Mouse (Mus musculus): ENCODE data around the gene Osbpl10.

Osbpl10 gene

DNA sequence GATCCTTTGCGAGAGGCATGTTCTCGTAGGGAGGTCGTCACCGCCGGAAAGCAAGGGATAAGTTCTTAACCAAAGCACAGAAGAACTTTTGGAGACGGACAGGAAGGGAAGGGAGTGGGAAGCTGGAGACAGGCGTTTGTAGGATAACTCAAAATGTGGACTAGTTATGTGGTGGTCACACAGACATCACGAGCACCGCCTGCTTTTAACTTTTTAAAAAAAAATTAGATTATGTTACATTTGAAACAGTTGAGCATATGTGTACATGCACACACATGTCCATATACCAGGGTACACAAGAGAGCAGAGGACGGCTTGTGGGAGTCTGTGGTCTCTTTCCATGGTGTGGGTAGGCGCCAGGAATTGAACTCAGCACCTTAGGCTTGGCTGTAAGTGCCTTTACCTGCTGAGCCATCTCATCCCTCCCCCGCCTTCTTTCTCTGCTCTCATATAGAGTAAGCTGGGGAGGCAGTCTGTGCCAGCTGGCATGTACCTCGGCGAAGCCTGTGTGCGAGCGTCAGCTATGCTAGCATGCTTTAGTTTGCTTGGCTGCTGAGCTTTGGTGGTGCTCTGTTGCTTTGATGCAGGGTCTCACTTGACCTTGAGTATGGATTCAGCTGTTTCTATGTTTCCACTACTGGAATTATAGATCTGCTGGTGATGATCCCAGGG lies 4.5 kb downstream of the Osbpl10 start, which contains the start of gene Rps27rt:
Gene Rps27rt, minus strand, starts transcription at position 51 of the 672 bp plus-strand sequence.
- peak; percentile 38 for ATAC-seq (ENCODE audit: low TSS enrichment)

DNA sequence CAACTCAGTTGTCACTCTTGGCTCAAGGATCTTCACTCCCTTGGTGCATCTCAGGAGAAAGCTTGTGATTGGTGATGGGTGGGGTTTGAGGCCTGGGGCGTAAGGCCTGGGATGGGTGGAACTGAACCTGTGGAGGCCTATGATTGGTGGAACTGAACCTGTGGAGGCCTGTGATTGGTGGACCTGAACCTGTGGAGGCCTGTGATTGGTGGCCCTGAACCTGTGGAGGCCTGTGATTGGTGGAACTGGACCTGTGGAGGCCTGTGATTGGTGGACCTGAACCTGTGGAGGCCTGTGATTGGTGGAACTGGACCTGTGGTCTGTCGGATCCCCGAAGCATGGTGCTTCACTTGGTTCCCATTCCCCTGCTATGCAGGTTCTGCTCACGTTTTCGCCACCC lies 7.4 kb downstream of the Osbpl10 start:
- ATAC-seq (ENCODE audit: low TSS enrichment): no peak

DNA sequence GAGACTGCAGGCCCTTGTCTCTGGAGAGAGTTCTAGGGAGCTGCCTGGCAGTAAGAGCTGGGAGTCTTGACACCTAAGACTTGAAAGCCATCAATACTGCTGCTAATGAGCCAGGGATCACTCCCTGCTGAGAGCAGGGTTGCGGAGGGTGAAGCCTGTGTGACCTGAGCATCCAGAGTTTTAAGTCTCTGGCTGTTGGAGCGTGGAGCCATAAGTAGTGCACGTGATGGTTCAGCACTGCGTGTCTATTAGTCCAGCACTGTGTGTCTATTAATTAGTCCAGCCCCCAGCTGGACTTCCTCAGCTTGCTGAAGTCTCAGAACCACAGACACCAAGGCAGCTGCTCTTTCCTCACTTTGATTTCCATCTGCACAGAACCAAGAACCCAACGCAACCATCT lies 8.0 kb downstream of the Osbpl10 start:
- no peak for ATAC-seq (ENCODE audit: low TSS enrichment)

- no peak for ATAC-seq (ENCODE audit: low TSS enrichment)
Observed at GRCm38 (mm10) chr9:114988029-114988428, 9.7 kb downstream of the Osbpl10 start.

GRCm38 (mm10) chr9:114988610-114989327 lies 10.4 kb downstream of the Osbpl10 start:
- peak; percentile 51 for ATAC-seq (ENCODE audit: low TSS enrichment)

DNA sequence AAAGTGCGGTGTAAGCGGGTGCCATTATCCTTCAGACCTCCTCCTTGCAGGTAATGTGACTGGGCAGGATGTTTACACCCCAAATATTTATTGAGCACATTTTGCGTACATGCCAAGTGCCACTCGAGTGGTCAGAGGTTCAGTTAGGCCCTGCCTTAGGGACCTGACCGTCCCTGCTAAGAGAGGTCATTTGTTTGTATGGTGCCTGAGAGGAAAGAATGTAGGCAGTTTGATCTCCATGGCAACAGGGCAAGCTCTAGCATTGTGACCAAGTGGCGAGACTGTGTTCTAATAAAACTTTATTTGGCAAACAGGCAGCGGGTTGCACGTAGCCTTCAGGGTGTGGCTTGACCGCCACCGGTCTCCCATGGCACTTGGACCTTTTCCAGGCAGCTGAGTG lies 12.1 kb downstream of the Osbpl10 start:
- ATAC-seq (ENCODE audit: low TSS enrichment): no peak

DNA sequence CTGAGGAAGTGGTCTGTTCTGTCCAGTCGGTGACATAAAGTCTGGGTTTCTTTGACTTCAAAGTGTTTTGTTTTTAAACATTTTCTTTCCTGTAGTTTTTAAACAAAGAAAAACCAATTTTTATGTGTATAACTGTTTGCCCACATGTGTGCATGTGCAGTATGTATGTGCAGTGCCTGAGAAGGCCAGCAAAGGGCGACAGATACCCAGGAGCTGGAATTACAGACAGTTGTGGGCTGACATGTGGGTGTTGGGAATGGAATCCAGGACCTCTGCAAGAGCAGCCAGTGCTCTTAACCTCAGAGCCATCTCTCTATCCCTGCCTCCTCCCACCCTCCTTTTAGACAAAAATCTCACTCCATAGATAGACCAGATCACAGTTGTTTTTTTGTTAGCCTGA lies 14.2 kb downstream of the Osbpl10 start:
- no peak for ATAC-seq (ENCODE audit: low TSS enrichment)

- ATAC-seq (ENCODE audit: low TSS enrichment): no peak
Observed at GRCm38 (mm10) chr9:114995250-114995649, 16.9 kb downstream of the Osbpl10 start.

- no peak for ATAC-seq (ENCODE audit: low TSS enrichment)
Observed at GRCm38 (mm10) chr9:114995716-114996115, 17.3 kb downstream of the Osbpl10 start.

GRCm38 (mm10) chr9:114996489-114996888 lies 18.1 kb downstream of the Osbpl10 start:
- ATAC-seq (ENCODE audit: low TSS enrichment): no peak

DNA sequence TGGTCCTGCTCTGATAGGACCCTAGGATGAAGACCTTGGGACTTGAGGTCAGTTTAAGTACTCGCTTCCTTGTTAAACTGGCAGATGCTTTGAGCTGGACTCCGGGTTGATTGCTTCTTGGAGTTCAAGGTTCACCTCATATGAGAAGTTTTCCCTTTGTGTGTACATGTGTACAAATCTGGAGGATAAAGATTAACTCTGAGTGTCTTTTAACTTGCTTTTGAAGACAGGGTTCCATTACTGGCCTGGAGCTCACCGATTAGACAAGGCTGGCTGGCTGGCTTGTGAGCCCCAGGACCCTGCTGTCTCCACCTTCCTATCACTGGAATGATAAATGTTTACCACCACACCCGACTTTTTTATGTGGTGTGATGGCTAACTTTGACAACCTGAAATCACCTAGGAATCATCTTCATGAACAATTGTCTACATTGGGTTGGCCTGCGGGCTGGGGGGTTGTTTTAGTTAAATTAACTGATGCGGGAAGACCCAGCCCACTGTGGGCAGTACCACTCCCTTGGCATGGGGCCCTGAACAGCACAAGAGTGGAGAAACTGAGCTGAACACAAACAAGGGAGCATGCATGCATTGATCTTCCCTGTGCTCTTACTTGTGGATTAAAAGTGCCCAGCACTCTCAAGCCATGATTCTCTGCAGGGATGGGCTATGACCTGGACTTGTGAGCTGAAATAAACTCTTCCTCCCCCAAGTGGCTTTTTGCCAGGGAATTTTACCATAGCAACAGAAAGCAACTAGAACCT lies 20.8 kb downstream of the Osbpl10 start:
- no peak for ATAC-seq (ENCODE audit: low TSS enrichment)

DNA sequence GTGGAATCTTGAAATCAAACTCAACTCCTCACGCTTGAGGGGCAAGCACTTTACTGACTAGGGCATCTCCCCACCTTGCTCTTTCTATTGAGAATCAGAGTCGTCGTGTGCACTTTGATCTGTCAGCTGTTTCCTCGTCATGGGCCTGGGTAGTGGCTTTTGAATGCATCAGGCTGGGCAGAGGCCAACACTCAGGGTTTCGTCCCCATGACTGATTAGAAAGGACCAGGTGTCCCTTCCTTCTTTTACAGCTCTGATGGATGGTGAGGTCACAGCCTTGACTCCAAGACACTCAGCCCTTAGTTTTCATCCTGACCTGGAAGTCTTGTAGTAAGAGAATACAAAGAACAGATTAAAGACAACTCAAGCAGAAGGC lies 21.4 kb downstream of the Osbpl10 start:
- no peak for ATAC-seq (ENCODE audit: low TSS enrichment)

- ATAC-seq (ENCODE audit: low TSS enrichment): no peak
Observed at GRCm38 (mm10) chr9:115005446-115005845, 27.1 kb downstream of the Osbpl10 start.

DNA sequence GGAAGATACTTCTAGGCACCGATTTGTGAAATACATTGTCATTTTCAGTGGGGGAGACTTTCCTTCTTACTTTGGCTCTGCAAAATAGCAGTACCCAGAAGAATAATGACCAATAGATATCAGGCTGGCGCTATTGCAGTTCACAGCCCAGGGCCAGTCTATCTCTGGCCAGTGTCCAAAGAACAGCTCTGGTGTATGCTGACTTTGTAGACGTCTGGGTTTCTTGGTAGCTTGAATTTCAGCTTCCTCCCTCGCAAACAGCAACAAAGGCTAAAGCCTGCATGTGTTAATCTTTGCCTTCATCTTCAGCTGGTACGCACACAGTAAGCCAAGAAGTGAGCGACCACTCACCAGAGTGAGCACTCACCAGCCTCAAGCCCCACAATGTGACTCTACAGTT lies 29.4 kb downstream of the Osbpl10 start:
- no peak for ATAC-seq (ENCODE audit: low TSS enrichment)

DNA sequence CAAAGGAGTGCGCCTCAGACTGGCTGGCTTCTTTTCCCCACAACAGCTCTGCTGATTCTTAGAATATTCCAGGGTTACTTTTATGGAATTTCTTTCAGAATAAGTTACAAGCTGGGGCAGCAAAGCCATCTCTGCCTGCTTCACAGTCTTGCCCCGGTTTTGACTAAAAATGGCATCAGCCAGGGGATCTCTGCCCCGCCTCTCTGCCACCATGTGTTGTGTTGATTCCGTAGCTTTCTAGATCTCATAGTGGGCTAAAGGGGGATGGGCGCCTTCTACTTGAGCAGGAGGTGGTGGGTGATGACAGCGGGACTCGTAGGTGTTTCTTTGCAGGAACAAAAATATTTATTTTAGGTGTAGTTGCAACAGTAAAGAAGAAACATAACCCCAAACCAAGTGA lies 29.8 kb downstream of the Osbpl10 start:
- ATAC-seq (ENCODE audit: low TSS enrichment): peak; percentile 56

DNA sequence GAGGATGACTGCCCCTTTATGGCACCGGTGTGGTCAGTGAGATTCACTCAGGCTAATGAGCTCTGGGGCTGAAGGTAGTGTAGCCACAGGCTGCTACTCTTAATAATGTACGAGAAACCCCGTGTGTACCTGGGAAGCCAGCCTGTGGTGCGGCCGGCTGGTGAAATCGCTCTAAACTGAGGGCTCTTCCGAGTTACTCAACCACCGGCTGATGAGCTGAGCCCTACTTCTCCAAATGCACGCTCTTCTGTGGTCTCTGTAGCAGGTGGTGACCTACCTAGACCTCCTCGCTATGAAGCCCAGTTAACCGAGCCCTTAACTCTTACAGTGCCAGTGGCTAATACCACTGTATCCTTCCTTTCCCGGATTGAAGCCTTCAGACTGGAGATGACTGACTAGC lies 34.0 kb downstream of the Osbpl10 start:
- ATAC-seq (ENCODE audit: low TSS enrichment): no peak

GRCm38 (mm10) chr9:115020141-115020540 lies 41.8 kb downstream of the Osbpl10 start:
- no peak for ATAC-seq (ENCODE audit: low TSS enrichment)

- ATAC-seq (ENCODE audit: low TSS enrichment): no peak
Observed at GRCm38 (mm10) chr9:115021419-115021818, 43.0 kb downstream of the Osbpl10 start.

DNA sequence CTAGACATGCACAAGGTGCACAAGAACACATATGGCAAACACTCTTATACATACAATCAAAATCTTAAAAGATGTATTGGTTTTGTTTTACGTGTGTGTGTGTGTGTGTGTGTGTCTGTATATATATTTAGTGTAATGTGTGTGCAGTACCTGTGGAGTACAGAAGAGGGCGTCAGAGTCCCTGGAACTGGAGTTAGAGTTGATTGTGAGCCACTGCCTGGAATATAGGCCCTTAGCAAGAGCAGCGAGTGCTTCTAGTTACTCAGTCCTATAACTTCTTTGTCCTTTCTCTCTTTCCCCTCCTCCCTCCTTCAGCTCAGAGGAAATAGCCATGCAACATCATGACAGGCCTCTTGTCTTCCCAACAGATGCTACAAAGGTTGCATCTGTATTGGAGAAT lies 44.8 kb downstream of the Osbpl10 start:
- no peak for ATAC-seq (ENCODE audit: low TSS enrichment)

DNA sequence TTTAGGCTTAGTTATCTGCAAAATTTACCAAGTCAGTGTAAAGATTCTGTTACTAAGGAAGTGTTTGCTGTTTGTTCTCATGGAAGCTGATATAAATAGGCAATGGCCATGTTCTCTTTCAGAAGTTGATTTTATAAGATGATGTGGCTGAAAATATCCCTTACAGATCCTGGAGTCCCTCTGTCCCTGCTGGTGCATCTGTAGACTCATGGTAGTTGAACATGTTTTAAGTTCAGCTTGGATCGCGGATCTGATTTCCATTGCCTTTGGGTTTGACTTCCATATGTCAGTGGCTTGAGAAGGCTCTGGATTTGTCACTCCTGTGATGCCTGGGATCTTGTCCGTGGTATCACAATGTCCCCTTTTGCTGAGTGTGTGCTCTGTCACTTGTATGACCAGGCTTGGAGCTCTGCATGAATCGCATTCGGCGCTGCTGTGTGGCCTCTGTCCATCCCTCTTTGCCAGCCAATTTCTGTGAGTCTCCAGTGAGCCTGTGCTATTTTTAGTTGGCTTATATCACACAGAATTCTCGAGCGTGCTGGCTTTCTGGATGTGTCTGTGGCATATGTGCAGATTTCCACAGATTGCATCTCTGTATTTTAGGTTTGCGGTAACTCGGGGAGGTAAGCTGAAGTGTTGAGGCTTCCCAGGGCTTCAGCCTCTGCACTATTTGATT lies 45.5 kb downstream of the Osbpl10 start:
- peak; percentile 80 for ATAC-seq (ENCODE audit: low TSS enrichment)

GRCm38 (mm10) chr9:115029307-115029706 lies 50.9 kb downstream of the Osbpl10 start:
- ATAC-seq (ENCODE audit: low TSS enrichment): no peak

GRCm38 (mm10) chr9:115030581-115030980 lies 52.2 kb downstream of the Osbpl10 start:
- ATAC-seq (ENCODE audit: low TSS enrichment): no peak
